Mouse (Mus musculus): ENCODE measurements at regions not wholly inside any gene's neighbourhood (a gene's known extent, or its start where the extent isn't known, plus 50 kb on each side); places are given as distances from the start of the nearest gene placed in this dataset.

- TF ChIP-seq CTCF (IDR thresholded peaks at IDR 0.05; ENCODE audit: borderline replicate concordance, insufficient read depth, low read depth, low read length) (no peak), POLR2A (IDR thresholded peaks at IDR 0.05; ENCODE audit: borderline replicate concordance, insufficient read depth, low read length) (no peak)
Measured at GRCm38 (mm10) chr8:9055416-9055819, 365.1 kb upstream of the Arglu1 start.

Data from cerebellum, adult 2 months (tissue).